Mouse (Mus musculus): Measurements from ENCODE around the gene St13. TPM values are rescaled to one million over a fixed set of nuclear protein-coding genes. Genes with fewer than 3 reads are reported as not detected.
A peak's percentile ranks its signal among the peaks of the same experiment; 100 is the strongest.

St13 gene
- polyA plus RNA-seq, 1 experiment from 2014 or later = 203 TPM

DNA sequence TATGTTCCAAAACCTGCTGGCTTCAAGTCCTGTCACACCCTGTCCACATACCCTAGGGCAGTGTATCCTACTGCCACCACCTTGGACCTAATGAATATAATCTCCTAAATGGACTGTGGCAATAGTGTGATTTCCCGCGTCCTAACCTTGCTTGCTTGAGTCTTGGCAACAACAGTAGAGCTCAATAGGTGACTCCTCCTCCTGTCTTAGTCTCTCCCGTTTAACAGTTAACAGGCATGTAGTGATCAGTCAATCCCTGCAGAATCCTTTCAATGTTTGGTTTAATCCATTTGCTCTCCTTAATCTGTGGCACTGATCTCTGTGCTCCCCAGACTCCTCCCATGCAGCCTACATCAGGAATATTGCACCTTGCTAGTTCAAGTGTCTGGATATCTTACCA, 5.1 kb upstream of the St13 start:
- H3K4me2 ChIP-seq (replicated peaks) = no peak overlapping the region
- 77% methylated on average over 3 of the region's 3 CpGs for WGBS
- ATAC-seq (ENCODE audit: low FRiP score, low read depth) = no peak

DNA sequence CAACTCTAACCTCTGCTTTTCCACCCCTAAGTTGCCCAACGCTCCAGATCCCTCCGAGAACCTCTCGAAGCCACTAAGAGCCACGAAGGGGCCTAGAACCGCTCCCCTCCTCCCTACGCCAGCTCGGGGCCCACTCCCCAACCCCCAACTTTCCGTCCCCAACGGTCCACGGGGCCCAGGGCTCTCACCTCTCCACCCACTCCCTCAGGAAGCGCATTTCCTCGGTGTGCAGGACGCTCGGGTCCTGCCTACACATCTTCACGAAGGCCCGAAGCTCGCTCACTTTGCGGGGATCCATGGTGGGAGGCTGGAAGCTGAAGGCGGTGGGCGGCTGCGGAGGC, 610 bp downstream of the St13 start:
- H3K27me3 ChIP-seq = no peaks in the 10 kb centered on the region
- H3K36me3 ChIP-seq = 0 out of 2 replicates have a peak, but pooled peaks cover 3% of the 10 kb centered on the region
- H3K9ac ChIP-seq (replicated peaks) = peak overlapping the region; percentile 90
- peak overlapping the region; percentile 80 for H3K4me3 ChIP-seq
- H3K4me2 ChIP-seq (replicated peaks) = peak overlapping the region; percentile 88
- no peak; the same call in 1 of the 2 replicates for ATAC-seq (ENCODE audit: low FRiP score, low read depth)
- no peaks in the 10 kb centered on the region for H3K9me3 ChIP-seq
- peaks cover 29% of the 10 kb centered on the region for H3K4me1 ChIP-seq
- peak overlapping the region; percentile 93 for H3K27ac ChIP-seq (replicated peaks)
- WGBS = 2% methylated on average over 21 of the region's 21 CpGs

More for the DNA sequence above, 5.1 kb upstream of the St13 start:
- Histone ChIP-seq H3K27ac (replicated peaks) (no peak overlapping the region), H3K4me3 (no peak overlapping the region), H3K9ac (replicated peaks) (no peak overlapping the region), H3K36me3 (no peaks in the 10 kb centered on the region), H3K9me3 (no peaks in the 10 kb centered on the region), H3K27me3 (no peaks in the 10 kb centered on the region), H3K4me1 (peaks cover 11% of the 10 kb centered on the region)

DNA sequence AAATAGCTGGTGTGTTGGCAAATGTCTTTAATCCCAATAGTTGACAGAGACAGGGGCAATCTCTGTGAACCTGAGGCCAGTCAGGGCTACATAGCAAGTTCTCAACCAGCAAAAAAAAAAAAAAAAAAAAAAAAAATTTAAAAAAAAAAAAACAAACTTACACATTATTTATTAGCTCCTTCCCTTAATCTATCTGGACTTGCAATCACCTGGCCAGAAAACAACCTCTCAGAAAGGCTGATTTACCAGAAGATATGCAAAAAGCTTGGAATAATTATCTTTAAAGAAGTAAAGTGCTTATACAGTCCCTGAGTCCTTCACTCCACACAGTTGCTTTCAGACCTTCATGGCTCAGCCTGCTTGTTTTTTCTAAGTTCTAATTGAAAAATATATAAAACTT, 1.7 kb downstream of the St13 start:
- Histone ChIP-seq H3K36me3 (0 out of 2 replicates have a peak, but pooled peaks cover 3% of the 10 kb centered on the region), H3K27ac (replicated peaks) (no peak overlapping the region), H3K9ac (replicated peaks) (peak overlapping the region; percentile 90; the same call in 1 of the 2 replicates), H3K4me3 (peak overlapping the region; percentile 80), H3K27me3 (no peaks in the 10 kb centered on the region), H3K4me2 (replicated peaks) (peak overlapping the region; percentile 88), H3K4me1 (peaks cover 29% of the 10 kb centered on the region), H3K9me3 (no peaks in the 10 kb centered on the region)
- no peak for ATAC-seq (ENCODE audit: low FRiP score, low read depth)

DNA sequence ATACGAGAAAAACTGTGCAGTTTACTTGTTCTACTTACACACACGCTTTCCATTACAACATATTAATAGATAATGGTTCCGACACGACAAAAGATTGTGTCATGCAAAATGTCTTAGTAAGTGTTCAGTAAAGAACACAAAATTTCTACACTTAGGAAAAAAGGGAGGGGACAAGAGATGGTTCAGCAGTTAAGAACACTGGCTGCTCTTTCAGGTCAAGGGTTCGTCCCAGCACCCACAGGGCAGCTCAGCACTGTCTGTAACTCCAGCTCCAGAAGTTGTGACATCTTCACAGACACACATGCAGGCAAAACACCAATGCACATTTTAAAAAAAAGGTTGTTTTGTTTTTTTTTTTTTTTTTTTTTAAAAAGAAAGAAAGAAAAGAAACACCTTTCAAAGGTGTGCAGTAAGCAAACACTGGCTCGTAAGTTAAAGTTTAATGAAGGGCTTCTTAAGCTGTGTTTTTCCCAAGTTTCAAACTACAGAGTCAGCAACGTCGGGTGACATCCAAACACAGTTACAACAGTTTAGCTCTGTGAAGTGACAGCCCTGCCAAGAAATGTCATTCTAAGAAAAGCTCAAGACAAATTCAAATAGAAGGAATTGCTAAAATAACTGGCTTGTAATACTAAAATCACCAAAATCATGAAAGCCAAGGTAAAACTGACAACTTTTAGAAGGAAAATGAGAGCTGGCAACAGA, 5.5 kb downstream of the St13 start:
- Histone ChIP-seq H3K4me1 (peaks cover 18% of the 10 kb centered on the region), H3K27me3 (no peaks in the 10 kb centered on the region), H3K27ac (replicated peaks) (no peak overlapping the region), H3K9ac (replicated peaks) (no peak overlapping the region), H3K4me3 (no peak overlapping the region), H3K4me2 (replicated peaks) (no peak overlapping the region), H3K9me3 (no peaks in the 10 kb centered on the region), H3K36me3 (peaks cover 24% of the 10 kb centered on the region)
- ATAC-seq (ENCODE audit: low FRiP score, low read depth) = no peak
- 92% methylated on average over 8 of the region's 8 CpGs for WGBS

DNA sequence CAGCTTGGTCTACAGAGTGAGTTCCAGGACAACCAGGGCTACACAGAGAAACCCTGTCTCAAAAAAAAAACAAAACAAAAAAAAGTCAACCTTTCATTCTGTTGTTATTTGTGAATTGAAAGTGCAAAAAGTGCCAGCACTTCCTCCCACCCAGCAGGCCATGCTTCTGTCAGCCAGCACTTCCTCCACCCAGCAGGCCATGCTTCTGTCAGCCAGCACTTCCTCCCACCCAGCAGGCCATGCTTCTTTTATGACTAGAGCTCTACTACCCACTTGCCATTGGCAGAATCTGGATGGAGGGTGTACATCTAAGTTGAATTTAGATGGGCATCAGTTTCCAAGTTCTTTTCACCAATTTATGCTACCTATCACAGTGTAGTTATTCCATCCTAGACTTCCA, 6.9 kb downstream of the St13 start:
- H3K36me3 ChIP-seq = peaks cover 37% of the 10 kb centered on the region
- H3K27me3 ChIP-seq = no peaks in the 10 kb centered on the region
- no peak overlapping the region for H3K27ac ChIP-seq (replicated peaks)
- no peaks in the 10 kb centered on the region for H3K9me3 ChIP-seq
- H3K4me2 ChIP-seq (replicated peaks) = no peak overlapping the region
- H3K4me1 ChIP-seq = peaks cover 9% of the 10 kb centered on the region; the same call in 1 of the 2 replicates
- ATAC-seq (ENCODE audit: low FRiP score, low read depth) = no peak
- no peak overlapping the region for H3K4me3 ChIP-seq
- H3K9ac ChIP-seq (replicated peaks) = no peak overlapping the region

DNA sequence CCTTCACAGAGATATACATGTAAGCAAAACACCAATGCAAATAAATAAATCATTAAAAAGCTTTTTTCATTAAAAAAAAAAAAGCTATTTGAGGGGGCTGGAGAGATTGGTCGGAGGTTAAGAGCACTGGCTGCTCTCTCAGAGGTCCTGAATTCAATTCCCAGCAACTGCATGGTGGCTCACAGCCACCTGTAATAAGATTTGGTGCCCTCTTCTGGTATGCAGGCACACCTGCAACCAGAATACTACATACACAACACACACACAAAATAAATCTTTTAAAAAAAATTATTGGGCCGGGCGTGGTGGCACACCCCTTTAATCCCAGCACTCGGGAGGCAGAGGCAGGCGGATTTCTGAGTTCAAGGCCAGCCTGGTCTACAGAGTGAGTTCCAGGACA, 13.6 kb downstream of the St13 start:
- Histone ChIP-seq H3K9me3 (no peaks in the 10 kb centered on the region), H3K4me1 (no peaks in the 10 kb centered on the region), H3K9ac (replicated peaks) (no peak overlapping the region), H3K4me2 (replicated peaks) (no peak overlapping the region), H3K27ac (replicated peaks) (no peak overlapping the region), H3K27me3 (no peaks in the 10 kb centered on the region), H3K4me3 (no peak overlapping the region), H3K36me3 (peaks cover 92% of the 10 kb centered on the region)
- ATAC-seq (ENCODE audit: low FRiP score, low read depth) = no peak
- WGBS = 94% methylated on average over 5 of the region's 5 CpGs

DNA sequence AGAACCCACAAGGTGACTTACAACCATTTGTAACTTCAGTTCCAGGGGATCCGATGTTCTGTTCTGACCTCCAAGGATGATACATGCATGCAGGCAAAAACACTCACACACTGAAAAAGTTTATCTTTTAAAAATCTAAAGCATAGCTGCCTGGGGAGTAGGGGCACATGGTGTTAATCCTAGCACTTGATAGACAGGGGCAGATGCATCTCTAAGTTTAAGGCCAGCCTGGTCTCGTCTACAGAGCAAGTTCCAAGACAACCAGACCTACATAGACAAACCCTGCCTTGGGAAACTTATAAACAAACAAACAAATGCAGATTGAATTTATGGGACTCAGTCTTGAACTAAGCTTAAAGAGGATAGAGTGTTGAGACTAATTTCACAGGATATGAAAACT, 21.0 kb downstream of the St13 start:
- 88% methylated on average over 2 of the region's 2 CpGs for WGBS
- H3K36me3 ChIP-seq = peaks cover 78% of the 10 kb centered on the region

DNA sequence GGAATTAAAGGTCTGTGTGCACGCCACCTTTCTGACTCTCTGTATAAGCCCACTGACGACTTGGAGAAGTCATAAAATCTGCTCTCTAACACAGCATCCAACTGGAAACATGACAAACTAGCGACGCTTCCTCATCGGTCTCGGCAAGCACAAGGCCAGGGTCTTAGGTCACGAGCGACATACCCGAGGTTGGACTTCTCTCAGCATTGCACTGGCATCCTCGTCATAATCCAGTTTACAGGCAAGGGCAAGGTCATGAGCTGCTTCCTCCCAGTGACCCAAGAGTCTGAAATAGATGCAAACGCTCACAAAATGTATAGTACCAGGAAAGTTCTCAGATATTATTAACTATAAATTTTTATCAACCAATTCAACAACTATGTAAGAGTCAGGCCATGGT, 25.3 kb downstream of the St13 start:
- Histone ChIP-seq H3K4me1 (no peaks in the 10 kb centered on the region), H3K9ac (replicated peaks) (no peak overlapping the region), H3K36me3 (peaks cover 80% of the 10 kb centered on the region), H3K4me3 (no peak overlapping the region), H3K27me3 (no peaks in the 10 kb centered on the region), H3K27ac (replicated peaks) (no peak overlapping the region), H3K9me3 (no peaks in the 10 kb centered on the region), H3K4me2 (replicated peaks) (no peak overlapping the region)
- whole genome bisulfite sequencing = 92% methylated on average over 11 of the region's 11 CpGs
- no peak for ATAC-seq (ENCODE audit: low FRiP score, low read depth)

More for the DNA sequence above, 21.0 kb downstream of the St13 start:
- Histone ChIP-seq H3K9ac (replicated peaks) (no peak overlapping the region), H3K27me3 (no peaks in the 10 kb centered on the region), H3K27ac (replicated peaks) (no peak overlapping the region), H3K4me2 (replicated peaks) (no peak overlapping the region), H3K4me3 (no peak overlapping the region), H3K4me1 (no peaks in the 10 kb centered on the region), H3K9me3 (no peaks in the 10 kb centered on the region)
- no peak for ATAC-seq (ENCODE audit: low FRiP score, low read depth)

DNA sequence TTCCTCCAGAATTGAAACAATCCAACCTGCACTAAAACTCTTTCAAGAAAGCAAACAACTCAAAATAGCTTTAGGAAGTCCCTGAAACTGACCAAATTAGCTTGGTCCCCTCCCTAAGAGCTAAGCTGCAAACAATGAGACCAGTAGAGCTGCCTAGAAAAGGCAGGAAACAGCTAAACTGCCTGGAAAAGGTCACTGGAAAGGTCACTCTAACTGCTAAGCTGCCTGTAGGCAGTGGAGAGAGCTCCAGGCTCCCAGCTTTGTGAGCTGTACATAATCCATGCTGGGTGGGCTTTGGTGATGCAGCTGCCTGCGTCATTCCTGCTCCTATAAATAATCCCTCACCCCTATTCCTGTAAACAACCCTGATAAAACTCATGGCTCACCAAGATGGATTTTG, 29.5 kb downstream of the St13 start:
- Histone ChIP-seq H3K4me2 (replicated peaks) (no peak overlapping the region), H3K4me3 (no peak overlapping the region), H3K36me3 (peaks cover 86% of the 10 kb centered on the region), H3K27me3 (no peaks in the 10 kb centered on the region), H3K27ac (replicated peaks) (no peak overlapping the region), H3K9ac (replicated peaks) (no peak overlapping the region), H3K9me3 (no peaks in the 10 kb centered on the region), H3K4me1 (no peaks in the 10 kb centered on the region)
- ATAC-seq (ENCODE audit: low FRiP score, low read depth) = no peak
- WGBS = 13% methylated on average over 1 of the region's 1 CpGs

DNA sequence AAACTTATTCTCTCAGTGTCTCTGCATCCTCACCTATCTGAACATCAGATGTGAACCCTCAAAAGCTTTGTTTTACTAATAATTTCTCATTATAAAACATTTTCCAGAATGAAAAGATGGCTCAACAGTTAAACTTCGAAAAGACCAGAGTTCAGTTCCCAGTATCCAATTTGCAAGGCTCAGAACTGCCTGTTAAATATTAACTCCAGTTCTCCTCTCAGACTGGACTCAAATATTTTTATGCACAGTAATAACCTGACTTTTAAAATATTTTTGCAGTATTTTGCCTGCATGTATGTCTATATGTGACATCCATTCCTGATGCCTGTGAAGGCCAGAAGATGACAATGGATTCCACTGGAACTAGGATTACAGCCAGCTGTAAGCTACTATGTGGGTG, 31.3 kb downstream of the St13 start:
- Histone ChIP-seq H3K27me3 (no peaks in the 10 kb centered on the region), H3K27ac (replicated peaks) (no peak overlapping the region), H3K36me3 (peaks cover 86% of the 10 kb centered on the region), H3K4me3 (no peak overlapping the region), H3K4me1 (no peaks in the 10 kb centered on the region), H3K9ac (replicated peaks) (no peak overlapping the region), H3K4me2 (replicated peaks) (no peak overlapping the region), H3K9me3 (no peaks in the 10 kb centered on the region)
- WGBS = 90% methylated on average over 1 of the region's 1 CpGs
- no peak for ATAC-seq (ENCODE audit: low FRiP score, low read depth)

DNA sequence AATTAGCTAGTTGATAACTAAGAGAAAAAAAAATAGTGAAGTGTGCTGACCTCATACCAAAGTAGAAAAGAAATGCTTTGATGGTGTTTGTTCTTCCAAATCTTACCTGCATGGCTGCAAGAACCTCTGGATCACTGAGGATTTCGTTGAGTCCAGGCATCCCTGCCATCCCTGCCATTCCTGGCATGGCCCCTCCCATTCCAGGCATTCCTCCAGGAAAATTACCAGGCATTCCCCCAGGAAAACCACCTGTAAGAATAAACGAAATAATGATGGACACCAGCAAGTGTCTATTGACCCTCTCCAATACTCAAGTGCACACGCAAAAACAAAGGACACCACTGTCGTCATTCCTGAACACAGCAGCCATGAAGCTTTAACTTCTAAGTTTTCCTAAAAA, 33.6 kb downstream of the St13 start:
- H3K4me3 ChIP-seq = no peak overlapping the region
- peaks cover 2% of the 10 kb centered on the region; the same call in 1 of the 2 replicates for H3K4me1 ChIP-seq
- 88% methylated on average over 4 of the region's 4 CpGs for WGBS
- H3K9me3 ChIP-seq = no peaks in the 10 kb centered on the region
- no peak for ATAC-seq (ENCODE audit: low FRiP score, low read depth)
- no peak overlapping the region for H3K27ac ChIP-seq (replicated peaks)
- no peaks in the 10 kb centered on the region for H3K27me3 ChIP-seq
- H3K4me2 ChIP-seq (replicated peaks) = no peak overlapping the region
- no peak overlapping the region for H3K9ac ChIP-seq (replicated peaks)
- H3K36me3 ChIP-seq = peaks cover 75% of the 10 kb centered on the region

DNA sequence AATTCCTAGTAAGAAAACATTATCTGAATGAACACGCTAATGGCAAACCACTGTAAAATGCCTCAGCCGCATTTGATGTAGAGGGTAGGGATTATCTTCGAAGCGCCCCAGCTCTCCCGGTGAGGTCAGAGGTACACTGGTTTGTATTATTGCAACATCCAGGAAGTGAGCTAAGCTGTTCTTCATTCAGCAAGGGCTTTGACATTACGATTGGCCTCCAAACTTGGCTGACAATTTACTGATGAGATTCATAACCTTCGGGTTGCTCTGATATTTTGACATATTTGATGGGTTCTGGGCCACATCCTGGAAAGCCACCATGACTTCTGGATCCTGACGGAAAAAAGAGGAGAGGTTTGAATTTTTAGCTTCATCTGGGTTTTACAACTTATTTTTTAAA, 34.6 kb downstream of the St13 start:
- WGBS = 93% methylated on average over 8 of the region's 8 CpGs
- H3K27ac ChIP-seq (replicated peaks) = no peak overlapping the region
- H3K9ac ChIP-seq (replicated peaks) = no peak overlapping the region
- H3K4me1 ChIP-seq = peaks cover 7% of the 10 kb centered on the region
- no peaks in the 10 kb centered on the region for H3K9me3 ChIP-seq
- peaks cover 66% of the 10 kb centered on the region for H3K36me3 ChIP-seq
- H3K4me3 ChIP-seq = no peak overlapping the region
- H3K4me2 ChIP-seq (replicated peaks) = no peak overlapping the region
- ATAC-seq (ENCODE audit: low FRiP score, low read depth) = no peak
- no peaks in the 10 kb centered on the region for H3K27me3 ChIP-seq

DNA sequence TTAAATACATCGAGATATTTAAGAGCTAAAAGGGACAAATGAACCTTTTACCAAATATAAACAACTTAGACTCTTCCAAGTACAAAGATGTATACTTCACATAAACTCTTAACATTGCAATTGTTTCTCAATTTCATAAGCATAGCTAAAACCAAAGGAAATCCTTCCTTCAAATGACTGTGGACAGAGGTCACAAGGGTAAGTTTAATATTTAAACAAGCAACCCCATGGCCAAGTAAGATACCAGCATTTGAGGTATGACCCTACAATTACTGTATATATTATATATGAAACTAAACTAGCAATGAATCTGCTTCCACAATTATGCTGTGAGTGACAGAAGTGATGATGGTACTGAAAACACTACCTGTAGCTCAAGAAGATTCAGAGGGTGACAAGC, 35.6 kb downstream of the St13 start:
- Histone ChIP-seq H3K4me2 (replicated peaks) (no peak overlapping the region), H3K27me3 (no peaks in the 10 kb centered on the region), H3K36me3 (peaks cover 58% of the 10 kb centered on the region), H3K4me3 (no peak overlapping the region), H3K9ac (replicated peaks) (no peak overlapping the region), H3K27ac (replicated peaks) (no peak overlapping the region), H3K9me3 (no peaks in the 10 kb centered on the region), H3K4me1 (peaks cover 17% of the 10 kb centered on the region)
- ATAC-seq (ENCODE audit: low FRiP score, low read depth) = no peak
- 92% methylated on average over 1 of the region's 1 CpGs for WGBS
